Mouse (Mus musculus) midbrain, embryonic 10.5 days (tissue): Measurements from ENCODE around the gene Enpp4. TPM values are rescaled to one million over a fixed set of nuclear protein-coding genes. Genes with fewer than 3 reads are reported as not detected.

Source experiments
- polyA plus RNA-seq: library from polyadenylated mRNA; unstranded; fragments of >200 nt; fragmentation: Nextera tagmentation; extraction: Ambion mirVana; gene quantifications from 2 replicates; pipeline ENCODE4 v1.2.1, GENCODE M21; 2016

The Enpp4 gene
- polyA plus RNA-seq, 1 experiment from 2014 or later: 2.4 TPM

Other genes with a start within 250 kb of the Enpp4 start
- gene Enpp5, start 27.0 kb downstream of the Enpp4 start, polyA plus RNA-seq: 7.0 and 13.0 TPM in 2 replicates
- gene Clic5, start 82.8 kb upstream of the Enpp4 start, polyA plus RNA-seq: 0.23 and 0.82 TPM in 2 replicates